Mouse (Mus musculus) cortical plate, adult 2 months (tissue): ENCODE measurements around the gene Iqck.

ENCODE experiments used
- CTCF ChIP-seq: fragments of 200-500 bp; IDR thresholded peaks from 2 replicates; pipeline ENCODE4 v1.5.1; 2011; ENCODE audit warnings: mild to moderate bottlenecking, control low read depth, low read length; ENCODE audit not compliant: insufficient read depth; ENCODE audit errors: extremely low read depth
- POLR2A ChIP-seq: fragments of 200-500 bp; IDR thresholded peaks from 2 replicates; pipeline ENCODE4 v1.6.1; 2011; ENCODE audit warnings: mild to moderate bottlenecking, low read length, control low read depth; ENCODE audit not compliant: insufficient read depth; ENCODE audit errors: extremely low read depth

DNA sequence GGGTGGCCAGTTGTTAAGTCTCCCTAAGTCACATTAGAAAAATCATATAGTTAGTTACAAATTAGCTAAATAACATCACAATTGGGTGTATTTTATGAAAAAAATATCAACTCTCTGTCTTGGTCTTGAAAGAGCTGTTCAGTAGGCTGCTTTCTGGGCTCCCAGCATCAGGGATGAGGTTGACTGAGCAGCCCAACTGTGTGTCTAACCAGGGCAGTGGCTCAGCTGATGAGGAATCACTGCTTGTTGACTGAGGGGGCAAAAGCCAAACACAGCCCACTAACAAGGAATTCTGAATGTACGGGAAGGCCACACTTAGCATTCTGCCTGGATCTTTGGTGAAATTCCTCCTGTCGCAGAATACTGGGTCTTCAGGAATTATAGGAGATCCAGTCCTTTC, 54.9 kb downstream of the Iqck start:
- TF ChIP-seq CTCF, result no peak
- no peak for TF ChIP-seq POLR2A
